Mouse (Mus musculus) hematopoietic stem cell, adult 5-6 weeks (primary cell): ENCODE data around the gene Tex46. TPM values are rescaled to one million over a fixed set of nuclear protein-coding genes. Genes with fewer than 3 reads are reported as not detected.

Experiments used
- ATAC-seq, 2 experiments: fragments of 125-278 bp in 1 of 2; replicated peaks in 1 of 2; 2 replicates each; pipeline ENCODE4 v1.8.0; 2016 to 2017; ENCODE audit warnings: inconsistent platforms in 2 of 2, mild to moderate bottlenecking in 2 of 2, moderate number of reproducible peaks in 2 of 2, low read depth in 1 of 2, moderate TSS enrichment in 1 of 2; ENCODE audit not compliant: low FRiP score in 2 of 2, poor library complexity in 2 of 2, severe bottlenecking in 2 of 2, insufficient read depth in 1 of 2, low TSS enrichment in 1 of 2
- total RNA-seq: library from RNA; stranded (forward); fragments of 172-1452, 232-1000 nt; gene quantifications from 2 replicates; pipeline ENCODE4 v1.2.3, GENCODE M21; 2017

Tex46 gene
- total RNA-seq, 1 experiment from 2014 or later: not detected

GRCm38 (mm10) chr4:136653019-136653418 is 42.8 kb downstream of the Tex46 start:
- ATAC-seq: peak; percentile 8 to 10; a peak in 1 of 4 replicates

DNA sequence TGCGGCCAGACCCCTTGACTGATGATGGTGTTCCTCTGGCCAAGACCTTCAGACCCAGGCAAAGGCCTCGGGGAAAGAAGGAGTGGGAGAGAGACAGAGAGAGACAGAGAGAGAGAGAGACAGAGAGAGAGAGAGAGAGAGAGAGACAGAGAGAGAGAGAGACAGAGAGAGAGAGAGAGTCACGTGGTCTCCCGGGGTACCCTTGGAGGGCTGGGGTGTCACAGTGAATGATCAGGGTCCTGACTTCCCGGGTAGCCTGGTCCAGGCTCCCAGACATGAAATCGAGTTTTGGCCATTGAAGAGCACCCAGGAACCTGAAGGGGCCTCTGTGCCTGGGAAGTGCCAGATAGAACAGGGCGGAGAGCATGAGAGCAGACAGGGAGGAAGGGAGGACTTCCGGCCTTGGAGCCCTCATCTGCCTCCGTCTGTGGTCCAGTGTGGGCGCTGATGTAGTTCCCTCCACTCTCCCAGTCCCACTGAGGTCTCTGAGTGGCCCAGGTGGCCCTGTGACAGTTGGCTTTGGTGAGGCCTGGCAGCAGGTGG is 43.5 kb downstream of the Tex46 start:
- ATAC-seq: no peak

GRCm38 (mm10) chr4:136657914-136658313 is 47.7 kb downstream of the Tex46 start:
- no peak for ATAC-seq

Other genes with a start within 250 kb of the Tex46 start
- gene Htr1d, start 186.9 kb upstream of the Tex46 start, total RNA-seq: not detected in 2 replicates
- 1.6 TPM in 1 of 2 replicates, not detected in the other for gene 6030445D17Rik, start 148.2 kb upstream of the Tex46 start, total RNA-seq
- 7.6 and 8.9 TPM in 2 replicates for gene Luzp1, start 140.7 kb upstream of the Tex46 start, total RNA-seq
- 122 and 124 TPM in 2 replicates for gene Kdm1a, start 7.7 kb upstream of the Tex46 start, total RNA-seq
- gene Lactbl1, start 12.2 kb downstream of the Tex46 start, total RNA-seq: 0.35 and 0.69 TPM in 2 replicates
- gene Ephb2, start 225.6 kb downstream of the Tex46 start, total RNA-seq: 3.9 and 7.2 TPM in 2 replicates